ENCODE assay signal across 10 mouse cellular contexts in the genomic region with DNA sequence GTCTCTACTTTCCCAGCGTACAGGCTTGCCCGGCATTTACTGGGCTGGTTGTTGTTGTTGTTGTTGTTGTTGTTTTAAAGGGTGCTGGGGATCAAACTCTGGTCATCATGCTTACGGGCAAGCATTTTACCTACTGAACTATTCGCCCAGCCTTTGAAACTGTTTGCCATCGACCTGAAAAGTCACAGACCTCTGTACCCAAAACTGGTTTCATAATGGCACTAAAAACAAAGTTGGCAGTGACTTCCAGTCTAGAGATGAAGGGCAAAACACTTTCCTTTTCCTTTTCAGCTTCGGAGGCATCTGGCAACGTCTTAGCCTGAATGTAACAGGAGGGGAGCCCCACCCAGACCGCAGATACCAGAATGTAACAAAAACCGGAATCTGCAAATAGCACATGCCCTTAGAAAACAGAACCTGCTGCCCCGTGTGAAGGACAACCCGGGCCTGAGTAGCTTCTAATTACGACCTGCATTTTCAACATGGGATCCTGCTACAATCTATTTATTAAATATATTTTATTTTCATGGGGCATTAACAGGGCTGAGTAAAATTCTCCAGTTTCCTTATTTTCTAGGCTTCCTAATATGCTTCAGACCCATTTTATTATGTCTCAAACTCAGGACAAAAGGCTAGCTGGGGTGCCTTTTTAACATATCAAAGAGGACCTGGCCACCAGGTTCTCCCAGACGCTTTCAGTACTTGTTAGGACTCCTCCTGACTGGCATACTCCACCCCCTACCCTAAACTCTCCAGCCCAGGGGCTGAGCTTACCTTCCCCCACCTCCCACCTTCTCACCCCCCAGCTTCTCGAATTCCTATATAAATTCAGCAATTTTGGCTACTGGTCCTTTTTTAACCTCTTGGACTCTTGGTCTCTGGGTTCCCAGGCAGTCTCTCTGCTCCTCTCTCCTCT. TPM values are rescaled to one million over a fixed set of nuclear protein-coding genes. Genes with fewer than 3 reads are reported as not detected.
A peak's percentile ranks its signal among the peaks of the same experiment; 100 is the strongest.
DNase-seq lines count a peak whose midpoint lies in the region; ATAC-seq and TF ChIP-seq lines count a peak whose summit lies in the region.
"Had no signal": no experiment of that assay in that cellular context is flagged by ENCODE, and none has a peak within 500 bp of the region (broad histone marks: within the 10 kb centered on the region; RNA-seq: fewer than 3 reads in every experiment).

No protein-coding gene starts in this region.

- TF ChIP-seq POLR2A in MEL (IDR thresholded peaks at IDR 0.05; ENCODE audit: control insufficient read depth in 1 of 2, insufficient read depth in 1 of 2, low read depth in 1 of 2, low read length in 2 of 2, poor library complexity in 1 of 2): no peak

- TF ChIP-seq EP300 in MEL (IDR thresholded peaks at IDR 0.05; ENCODE audit: low read depth in 1 of 2, low read length in 2 of 2): peak; percentile 36 to 57; a peak in 3 of 4 replicates

- peaks cover 6% of the 10 kb centered on the region for H3K79me2 ChIP-seq in MEL (ENCODE audit: control insufficient read depth, insufficient read depth, low read length, poor library complexity)

- peak overlapping the region; percentile 35 to 60 for H3K4me3 ChIP-seq in MEL (ENCODE audit: control insufficient read depth in 1 of 2, insufficient read depth in 1 of 2, low read depth in 2 of 2, low read length in 2 of 2)
- H3K4me3 ChIP-seq in liver, embryonic 12.5 days: no peak overlapping the region
- H3K4me3 ChIP-seq: limb, embryonic 10.5 days; stomach, embryonic 15.5 days had no signal

- H3K4me2 ChIP-seq in liver, embryonic 12.5 days: peak overlapping the region; percentile 23
- H3K4me2 ChIP-seq: stomach, embryonic 15.5 days had no signal

- peaks cover 16 to 31% of the 10 kb centered on the region in 2 experiments for H3K4me1 ChIP-seq in MEL (ENCODE audit: control insufficient read depth in 1 of 2, insufficient read depth in 2 of 2, low read length in 2 of 2)
- peaks cover 37% of the 10 kb centered on the region for H3K4me1 ChIP-seq in liver, embryonic 12.5 days
- H3K4me1 ChIP-seq: stomach, embryonic 15.5 days had no signal

- 31% methylated on average over 14 of the region's 14 CpGs for WGBS in liver, embryonic 12.5 days (ENCODE audit: insufficient replicate concordance)

- peak overlapping the region; percentile 43 for H3K9ac ChIP-seq in MEL (ENCODE audit: control insufficient read depth, low read depth, low read length, poor library complexity, severe bottlenecking)
- H3K9ac ChIP-seq in liver, embryonic 12.5 days: 0 out of 2 replicates have a peak overlapping the region, but pooled peaks have one; percentile 14
- H3K9ac ChIP-seq: stomach, embryonic 15.5 days had no signal

- TF ChIP-seq CTCF in MEL (IDR thresholded peaks at IDR 0.05 in 2 of 3, conservative IDR thresholded peaks at IDR 0.05 in 1 of 3; ENCODE audit: control insufficient read depth in 1 of 3, insufficient read depth in 1 of 3, low read depth in 2 of 3, low read length in 3 of 3, poor library complexity in 1 of 3, severe bottlenecking in 1 of 3): no peak

- H3K27ac ChIP-seq in MEL (ENCODE audit: control insufficient read depth, low read depth, low read length): peak overlapping the region; percentile 66
- no peak overlapping the region; the same call in 1 of the 2 replicates for H3K27ac ChIP-seq in liver, embryonic 12.5 days
- H3K27ac ChIP-seq: limb, embryonic 10.5 days; stomach, embryonic 15.5 days had no signal

- H3K9me3 ChIP-seq in MEL (replicated peaks; ENCODE audit: insufficient read depth, low read length): no peaks in the 10 kb centered on the region
- H3K9me3 ChIP-seq in liver, embryonic 12.5 days (replicated peaks): no peaks in the 10 kb centered on the region
- H3K9me3 ChIP-seq: limb, embryonic 10.5 days; stomach, embryonic 15.5 days had no signal

- no peak for TF ChIP-seq RAD21 in MEL (IDR thresholded peaks at IDR 0.05; ENCODE audit: low read depth, low read length)

- ATAC-seq in liver, embryonic 12.5 days: no peak

- H3K27me3 ChIP-seq in MEL (ENCODE audit: control insufficient read depth in 1 of 2, insufficient read depth in 2 of 2, low read length in 2 of 2): no peaks in the 10 kb centered on the region
- 0 out of 2 replicates have a peak, but pooled peaks cover 6% of the 10 kb centered on the region for H3K27me3 ChIP-seq in liver, embryonic 12.5 days (replicated peaks)
- H3K27me3 ChIP-seq: stomach, embryonic 15.5 days had no signal

- peak; percentile 41 to 60 for DNase-seq in CD8-positive naive resting alpha-beta T cell, adult 2 months (ENCODE audit: low read depth in 2 of 2, low spot score in 2 of 2)
- DNase-seq in MEL (ENCODE audit: low read depth, low spot score): peak; percentile 84
- peak; percentile 66 to 71 for DNase-seq in spleen, postnatal 36 days (ENCODE audit: low spot score in 2 of 2)
- DNase-seq in retina, postnatal 1 day: no peak
- DNase-seq in adrenal gland, adult (ENCODE audit: inconsistent age in 2 of 2, low spot score in 1 of 2): no peak
- no peak for DNase-seq in heart, postnatal 4 days
- DNase-seq: gastrocnemius, postnatal 25 days had no signal

- peaks cover 0 to 26% of the 10 kb centered on the region in 2 experiments; a peak in 2 of 4 replicates for H3K36me3 ChIP-seq in MEL (ENCODE audit: control insufficient read depth in 1 of 2, insufficient read depth in 2 of 2, low read length in 2 of 2)
- H3K36me3 ChIP-seq in liver, embryonic 12.5 days: no peaks in the 10 kb centered on the region
- H3K36me3 ChIP-seq: limb, embryonic 10.5 days; stomach, embryonic 15.5 days had no signal

TF ChIP-seq in MEL, 35 proteins besides CTCF, POLR2A, EP300 and RAD21:
- peak; percentile 6; the same call in 1 of the 2 replicates for TF ChIP-seq TAL1 (IDR thresholded peaks at IDR 0.05; ENCODE audit: low read length)
- TF ChIP-seq BHLHE40 (IDR thresholded peaks at IDR 0.05; ENCODE audit: borderline replicate concordance, low read depth, low read length): no peak; the same call in 1 of the 2 replicates
- TF ChIP-seq MXI1 (IDR thresholded peaks at IDR 0.05; ENCODE audit: low read depth, low read length): peak; percentile 69
- peak; percentile 51; the same call in 1 of the 2 replicates for TF ChIP-seq TBP (IDR thresholded peaks at IDR 0.05; ENCODE audit: low read depth, low read length)
- peak; percentile 61; the same call in 1 of the 2 replicates for TF ChIP-seq MAX (IDR thresholded peaks at IDR 0.05; ENCODE audit: low read length)
- 0 out of 2 replicates have a peak, but pooled peaks have one; percentile 56 for TF ChIP-seq MYC (IDR thresholded peaks at IDR 0.05; ENCODE audit: low read depth, low read length)
- TF ChIP-seq TCF12 (IDR thresholded peaks at IDR 0.05; ENCODE audit: low read depth, low read length): peak; percentile 54
- TF ChIP-seq ZKSCAN1 (IDR thresholded peaks at IDR 0.05; ENCODE audit: low read depth, low read length): no peak
- TF ChIP-seq USF2 (IDR thresholded peaks at IDR 0.05; ENCODE audit: borderline replicate concordance in 1 of 2, insufficient read depth in 1 of 2, low read depth in 1 of 2, low read length in 2 of 2): no peak
- TF ChIP-seq SIN3A (IDR thresholded peaks at IDR 0.05; ENCODE audit: low read length): peak; percentile 53
- no peak for TF ChIP-seq KAT2A (conservative IDR thresholded peaks at IDR 0.05; ENCODE audit: low read depth, low read length)
- peak; percentile 78 for TF ChIP-seq ETS1 (IDR thresholded peaks at IDR 0.05; ENCODE audit: low read depth, low read length)

RNA-seq across cellular contexts. Expression of a gene that starts 3.9 kb away (rescaled TPM):
- 29.4 and 44.6 TPM in 2 replicates for total RNA-seq in MEL (2012; rRNA removed)
- polyA plus RNA-seq in MEL (2012; ENCODE audit: insufficient read depth in 1 of 2, insufficient read length in 2 of 2, low read depth in 1 of 2, low replicate concordance in 2 of 2, missing spikeins in 1 of 2): 10 to 100 TPM in 1 of 2 experiments, not detected in 1; 55.0 TPM
- 157 and 159 TPM in 2 replicates for polyA plus RNA-seq in liver, embryonic 12.5 days (2016; fragmentation: Nextera tagmentation; extraction: Ambion mirVana)
- 10 to 100 TPM; 43.4 to 48.5 TPM for total RNA-seq in heart, postnatal 4 days (2021)

RNA-seq across cellular contexts. Expression of a gene that starts 50.5 kb away (rescaled TPM):
- not detected in 2 replicates for total RNA-seq in MEL (2012; rRNA removed)
- not detected for polyA plus RNA-seq in MEL (2012; ENCODE audit: insufficient read depth in 1 of 2, insufficient read length in 2 of 2, low read depth in 1 of 2, low replicate concordance in 2 of 2, missing spikeins in 1 of 2)
- polyA plus RNA-seq in liver, embryonic 12.5 days (2016; fragmentation: Nextera tagmentation; extraction: Ambion mirVana): 2.4 and 2.9 TPM in 2 replicates
- 100 to 1,000 TPM; 180 to 189 TPM for total RNA-seq in heart, postnatal 4 days (2021)

RNA-seq across cellular contexts. Expression of a gene that starts 51.7 kb away (rescaled TPM):
- total RNA-seq in MEL (2012; rRNA removed): not detected in 2 replicates
- under 1 TPM in 1 of 2 experiments, not detected in 1; 0.07 TPM for polyA plus RNA-seq in MEL (2012; ENCODE audit: insufficient read depth in 1 of 2, insufficient read length in 2 of 2, low read depth in 1 of 2, low replicate concordance in 2 of 2, missing spikeins in 1 of 2)
- polyA plus RNA-seq in liver, embryonic 12.5 days (2016; fragmentation: Nextera tagmentation; extraction: Ambion mirVana): 0.06 TPM in 1 of 2 replicates, not detected in the other
- not detected for total RNA-seq in heart, postnatal 4 days (2021)
- total RNA-seq: gastrocnemius, postnatal 25 days had no signal
- polyA plus RNA-seq: limb, embryonic 10.5 days had no signal

Comparison
In these comparisons a context has a peak if more than half of its experiments do, and no peak if none do; other contexts are left out.
1. DNase-seq: peak in CD8-positive naive resting alpha-beta T cell, adult 2 months (2 of 2), MEL (single experiment) and spleen, postnatal 36 days (2 of 2); none in retina, postnatal 1 day (single experiment), adrenal gland, adult (0 of 2) and heart, postnatal 4 days (single experiment).
2. RNA of a gene that starts 50.5 kb away (total RNA-seq): 180 to 189 TPM in heart, postnatal 4 days; not detected in MEL; every median in the first group is over 100 times any median in the second.